Mouse (Mus musculus) monocyte, adult 5-6 weeks (primary cell): ENCODE results near the gene Csad. TPM values are rescaled to one million over a fixed set of nuclear protein-coding genes. Genes with fewer than 3 reads are reported as not detected.
A peak's percentile ranks its signal among the peaks of the same experiment; 100 is the strongest.

Source experiments
- ATAC-seq: fragments of 153-309, 156-312 bp; replicated peaks from 2 replicates; pipeline ENCODE4 v1.8.0; 2017; ENCODE audit warnings: mild to moderate bottlenecking; ENCODE audit not compliant: low TSS enrichment, insufficient number of reproducible peaks, severe bottlenecking, poor library complexity, low FRiP score
- total RNA-seq: library from RNA; stranded (forward); fragments of 200-1000, 200-491, 200-594 nt; gene quantifications from 3 replicates; pipeline ENCODE4 v1.2.3, GENCODE M21; 2017

Csad gene
- total RNA-seq, 1 experiment from 2014 or later: 4.1 TPM

DNA sequence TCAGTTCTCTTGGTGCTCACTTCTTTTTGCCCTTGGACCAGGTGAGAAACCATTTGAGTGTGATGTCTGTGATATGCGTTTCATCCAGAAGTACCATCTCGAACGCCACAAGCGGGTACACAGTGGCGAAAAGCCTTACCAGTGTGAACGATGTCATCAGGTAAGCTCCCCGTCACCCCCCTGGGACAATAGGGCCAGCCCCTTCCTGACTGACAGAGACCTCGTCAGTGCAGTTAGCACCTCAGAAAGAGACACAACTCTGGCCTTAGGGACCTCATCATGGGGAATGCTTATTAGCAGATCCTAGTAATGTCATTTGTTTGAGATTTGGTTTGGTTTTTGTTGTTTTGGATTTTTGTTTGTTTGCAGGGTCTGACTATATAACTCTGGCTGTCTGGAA, 4.6 kb upstream of the Csad start:
- ATAC-seq: no peak

DNA sequence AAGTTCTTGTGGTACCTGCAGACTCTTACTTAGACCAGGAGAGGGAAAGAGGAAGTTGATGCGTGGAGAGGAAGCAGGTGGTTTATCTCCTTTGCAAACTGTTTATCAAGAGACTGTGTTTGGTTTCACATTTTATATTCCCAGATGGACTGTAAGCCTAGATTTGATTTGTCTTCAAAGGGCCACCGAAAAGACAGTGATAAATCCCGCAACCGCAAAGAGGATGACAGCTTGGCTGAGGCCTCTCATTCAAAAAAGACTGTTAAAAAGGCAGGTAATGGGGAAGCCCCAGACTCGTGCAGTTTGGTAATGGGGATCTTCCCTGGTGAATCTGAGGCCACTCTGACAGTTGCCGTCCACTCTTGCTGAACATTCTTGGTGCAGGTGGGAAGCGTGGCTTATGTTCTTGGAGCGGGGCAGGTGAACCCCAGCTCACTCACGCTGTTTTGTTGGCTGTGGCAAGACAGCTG, 3.6 kb upstream of the Csad start:
- no peak for ATAC-seq

DNA sequence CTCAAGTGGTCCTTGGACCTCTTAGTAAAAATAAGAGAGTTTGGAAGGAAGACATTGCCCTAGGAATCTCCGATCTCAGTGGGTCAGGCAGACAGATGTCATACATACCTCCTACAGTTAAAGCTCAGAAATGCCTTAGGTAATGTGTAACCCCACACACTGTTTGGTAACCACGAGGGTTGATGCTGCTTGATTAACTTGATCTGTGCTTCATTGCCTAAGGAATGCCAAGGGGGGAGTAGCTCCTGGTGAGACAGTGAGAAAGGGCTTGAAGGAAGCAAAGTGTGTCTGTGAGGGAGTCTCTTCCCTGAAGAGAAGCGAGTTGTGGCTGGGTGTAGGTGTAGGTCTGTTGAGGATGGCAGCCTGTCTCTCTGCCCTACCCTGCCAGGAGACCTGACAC, 2.8 kb upstream of the Csad start:
- no peak for ATAC-seq

DNA sequence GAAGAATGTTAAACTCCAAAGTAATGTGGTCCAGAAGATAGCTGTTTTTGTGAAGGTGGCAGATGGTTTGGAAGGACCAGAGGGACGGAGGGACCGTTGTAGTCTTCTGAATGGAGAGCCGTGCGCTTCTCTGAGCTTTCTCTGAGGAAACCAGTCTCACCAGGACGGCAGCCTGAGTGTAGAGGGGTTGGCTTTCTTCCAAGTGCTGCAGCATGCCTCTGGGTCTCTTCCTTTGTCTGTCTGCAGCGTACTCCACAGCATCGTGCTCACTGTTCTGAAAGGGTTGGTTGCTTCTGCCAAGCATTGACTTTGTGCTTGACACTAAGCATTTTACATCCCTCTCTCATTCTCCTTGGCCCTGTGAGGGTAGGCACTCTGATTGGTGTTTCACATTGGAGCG, 1.3 kb upstream of the Csad start:
- no peak for ATAC-seq

DNA sequence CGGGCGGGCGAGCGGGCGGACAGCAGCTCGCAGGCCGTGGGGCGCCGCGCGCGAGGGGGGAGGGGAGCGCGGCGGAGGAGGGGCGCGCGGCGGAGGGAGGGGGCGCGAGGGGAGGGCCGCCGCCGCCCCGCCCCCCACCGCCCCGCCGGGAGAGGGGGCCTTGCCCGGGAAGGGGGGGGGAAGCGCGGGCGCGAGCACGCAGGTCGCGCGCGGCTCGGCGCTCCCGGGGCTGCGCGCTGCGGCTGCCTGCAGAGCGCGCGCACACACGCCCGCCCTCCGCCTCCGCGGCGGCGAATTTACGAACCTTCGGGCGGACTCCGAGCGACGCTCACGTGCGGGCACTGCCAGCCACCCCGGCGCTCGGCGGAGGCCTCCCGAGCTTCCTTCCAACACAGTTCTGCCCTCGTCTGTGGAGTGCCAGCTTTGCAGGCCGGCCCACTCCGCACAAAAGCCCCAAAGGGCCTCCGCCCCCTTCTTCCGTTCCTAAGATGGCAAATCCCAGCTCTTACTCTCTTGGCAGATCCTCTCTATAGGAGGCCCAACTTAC, 616 bp downstream of the Csad start:
- ATAC-seq: 0 out of 2 replicates have a peak, but pooled peaks have one; percentile 36

DNA sequence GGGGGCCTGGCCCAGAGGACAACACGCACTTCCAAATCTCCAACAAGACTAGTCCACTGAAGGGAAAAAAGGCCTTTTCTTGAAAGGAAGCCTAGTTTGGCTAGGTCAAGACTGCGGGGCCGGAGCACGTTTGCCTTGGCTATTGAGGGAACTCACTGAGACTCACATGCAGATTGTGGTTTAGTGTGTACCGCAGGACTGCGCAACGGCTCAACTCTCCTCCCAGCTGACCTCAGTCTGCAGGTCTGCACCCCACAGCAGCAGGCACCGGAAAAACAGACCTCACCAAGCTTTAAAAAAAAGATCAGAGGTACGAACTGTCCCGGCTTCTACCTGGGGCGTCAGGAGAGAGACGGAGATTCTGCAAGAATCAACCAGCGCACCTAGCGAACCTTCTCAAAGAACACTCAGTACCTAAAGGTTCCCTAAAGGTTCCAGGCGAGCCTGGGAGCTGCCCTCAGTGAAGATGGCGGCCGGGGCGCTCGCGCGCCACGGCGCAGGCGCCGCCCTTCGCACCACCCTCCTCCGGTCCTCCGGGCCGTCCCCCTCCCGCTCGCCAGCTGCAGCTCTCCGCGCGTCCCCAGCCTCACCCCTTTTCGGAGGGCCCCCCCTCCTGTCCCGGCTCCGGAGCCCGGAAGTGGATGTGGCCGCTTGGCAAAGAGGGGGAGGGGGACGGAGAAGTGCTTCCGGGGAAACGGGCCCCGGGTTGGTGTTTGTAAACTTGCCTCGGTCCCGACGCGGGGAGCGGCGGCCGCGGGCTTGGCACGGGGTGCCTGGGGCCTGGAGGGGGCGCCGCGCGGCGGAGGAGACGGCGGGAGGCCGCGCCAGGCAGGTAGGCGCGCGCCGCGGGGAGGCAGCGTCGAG, 1.3 kb downstream of the Csad start, which contains the start of gene Zfp740:
TSS of gene Zfp740 (plus strand) at position 279 of the 864 bp plus-strand sequence.
- ATAC-seq: peak; percentile 90

DNA sequence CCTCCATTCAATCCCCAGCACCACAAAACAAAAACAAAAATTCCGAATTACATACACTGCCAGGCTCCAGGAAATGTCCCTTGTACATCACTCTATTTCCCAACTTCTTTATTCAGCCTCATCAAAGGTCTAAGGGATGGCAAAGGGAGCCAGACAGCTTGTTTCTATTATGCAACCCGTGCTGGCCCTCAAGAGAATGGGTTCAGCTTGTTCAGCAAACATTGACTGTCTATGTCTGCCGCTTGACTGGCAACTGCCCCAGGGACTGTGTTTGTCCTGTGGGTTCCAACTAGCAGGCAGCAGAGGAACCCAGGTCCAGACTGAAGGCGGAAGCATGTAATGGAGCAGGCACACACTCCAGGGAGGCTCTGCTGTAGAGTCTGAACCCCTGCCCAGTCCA, 5.7 kb downstream of the Csad start:
- no peak for ATAC-seq

GRCm38 (mm10) chr15:102195373-102195772, 9.2 kb downstream of the Csad start:
- ATAC-seq: no peak

DNA sequence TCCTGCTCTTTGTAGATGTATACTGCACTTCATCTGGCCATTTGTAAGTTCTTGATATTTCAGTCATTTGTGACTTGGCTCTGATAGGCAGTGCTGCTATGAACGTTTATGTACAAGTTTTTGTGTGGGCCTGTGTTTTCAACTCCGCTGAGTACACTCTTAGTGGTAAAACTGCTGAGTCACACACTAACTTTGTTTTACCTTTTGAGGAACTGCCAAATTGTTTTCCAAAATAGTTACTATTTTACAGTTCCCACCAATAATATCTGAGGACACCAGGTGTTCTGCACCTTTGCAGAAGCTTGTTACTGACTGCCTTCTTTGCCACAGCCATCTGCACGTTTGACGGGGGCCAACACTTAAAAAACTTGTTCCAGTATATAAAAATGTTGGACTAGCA, 10.1 kb downstream of the Csad start:
- ATAC-seq: no peak

DNA sequence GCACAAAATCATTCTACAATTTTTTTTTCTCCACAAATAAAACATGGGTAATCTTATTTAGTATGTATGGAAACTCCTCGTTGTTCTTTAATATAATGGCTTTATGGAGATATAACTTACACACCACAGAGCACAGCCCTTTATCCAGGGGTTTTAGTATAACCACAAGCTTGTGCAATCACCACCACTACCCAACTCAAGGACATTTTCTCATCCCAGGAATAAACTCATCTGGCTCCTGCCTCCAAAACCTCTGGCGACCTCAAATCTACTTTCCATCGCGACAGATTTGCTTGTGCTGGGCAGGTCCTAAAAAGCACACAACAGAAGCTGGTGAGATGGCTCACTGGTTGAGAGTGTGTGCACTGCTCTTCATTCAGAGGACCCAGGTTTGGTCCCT, 10.9 kb downstream of the Csad start:
- no peak for ATAC-seq

DNA sequence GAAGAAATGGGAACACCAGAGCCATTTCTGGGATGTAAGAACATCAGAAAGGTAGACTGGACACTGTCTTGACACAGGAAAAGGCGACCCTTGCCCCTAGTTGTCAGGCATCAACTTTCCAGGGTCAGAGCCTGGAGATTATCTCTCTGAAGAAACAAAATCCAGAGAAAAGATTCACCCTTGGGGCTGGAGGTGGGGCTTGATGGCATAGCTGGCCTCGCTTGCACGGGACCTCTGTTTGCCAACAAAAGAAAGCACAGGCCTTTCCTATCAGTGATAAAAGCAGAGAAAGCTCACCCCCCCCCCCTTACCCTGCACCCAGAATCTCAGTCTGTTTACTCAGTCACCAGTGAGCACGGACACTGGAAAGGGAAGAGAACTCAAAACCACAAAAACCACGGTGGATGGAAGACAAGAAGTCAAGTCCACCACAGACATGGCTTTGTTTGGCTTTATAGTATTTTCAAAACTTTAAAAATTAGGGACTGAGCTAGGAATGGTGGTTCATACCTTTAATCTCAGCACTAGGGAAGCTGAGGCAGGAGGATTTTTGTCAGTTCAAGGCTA, 11.6 kb downstream of the Csad start:
- ATAC-seq: no peak

DNA sequence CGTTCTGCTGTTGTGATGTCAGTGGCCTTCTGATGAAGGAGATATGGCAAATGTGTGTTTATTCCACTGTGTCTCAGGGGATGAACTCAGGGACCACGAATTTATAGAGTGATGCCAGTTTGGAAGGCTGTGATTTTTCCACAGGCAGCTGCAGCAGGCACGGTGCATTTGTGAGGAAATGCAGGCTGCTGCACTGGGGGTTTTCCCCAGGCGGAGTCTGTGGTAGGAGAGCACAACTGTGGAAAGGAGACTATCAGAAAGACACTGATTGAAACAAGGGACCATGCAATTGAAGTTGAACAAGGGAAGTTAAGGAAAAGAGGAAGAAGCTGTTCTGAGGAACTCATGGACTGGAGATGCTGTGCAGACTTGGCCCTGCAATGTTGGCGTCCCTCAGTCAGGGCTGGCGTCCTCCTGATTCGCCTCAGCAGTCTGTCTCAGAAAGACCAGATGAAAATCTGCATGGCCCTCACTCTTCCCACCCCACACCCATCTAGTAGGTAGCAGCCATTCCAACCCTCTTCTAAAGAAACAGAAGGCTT, 12.2 kb downstream of the Csad start:
- ATAC-seq: peak; percentile 65

GRCm38 (mm10) chr15:102191699-102192098, 12.8 kb downstream of the Csad start:
- no peak for ATAC-seq

- ATAC-seq: no peak
Measured at GRCm38 (mm10) chr15:102188883-102189282, 15.6 kb downstream of the Csad start.

GRCm38 (mm10) chr15:102188096-102188495, 16.4 kb downstream of the Csad start:
- ATAC-seq: no peak

GRCm38 (mm10) chr15:102186239-102186638, 18.3 kb downstream of the Csad start:
- no peak for ATAC-seq

DNA sequence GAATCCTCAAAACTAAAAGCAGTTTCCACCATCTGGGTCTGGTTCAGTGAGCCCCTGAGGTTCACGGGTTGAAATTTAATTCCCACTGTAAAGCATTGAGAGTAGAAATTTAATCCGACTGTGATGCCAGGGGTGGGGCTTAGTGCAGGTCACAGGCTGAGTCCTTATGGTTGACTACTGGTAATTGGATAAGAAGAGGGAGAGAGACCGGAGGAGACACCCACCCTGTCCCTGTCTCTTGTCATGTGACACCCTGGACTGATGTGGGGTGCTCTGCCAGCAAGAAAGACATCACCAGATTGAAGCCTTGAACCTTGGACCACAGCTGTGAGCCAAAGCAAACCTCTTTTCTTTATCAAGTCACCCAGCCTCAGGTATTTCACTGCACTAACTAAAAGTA, 21.4 kb downstream of the Csad start:
- ATAC-seq: no peak

DNA sequence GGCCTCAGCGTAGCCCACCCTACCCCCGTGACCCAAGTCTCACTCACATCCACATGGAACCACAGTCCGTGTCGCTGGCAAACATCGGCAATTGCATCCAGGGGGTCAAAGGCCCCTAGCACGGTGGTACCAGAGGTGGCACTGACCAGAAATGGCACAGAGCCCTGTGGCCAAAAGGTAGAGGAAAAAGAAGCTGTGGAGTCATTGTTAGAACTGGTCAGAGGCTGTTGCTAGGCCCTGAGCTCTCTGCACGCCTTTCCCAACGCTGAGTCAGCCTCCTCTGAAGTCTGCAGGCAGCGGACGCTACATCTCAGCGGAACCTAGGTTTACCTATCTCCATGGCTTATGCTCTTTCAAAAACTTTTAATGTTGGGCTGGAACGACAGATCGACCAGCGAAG, 24.6 kb downstream of the Csad start:
- no peak for ATAC-seq

DNA sequence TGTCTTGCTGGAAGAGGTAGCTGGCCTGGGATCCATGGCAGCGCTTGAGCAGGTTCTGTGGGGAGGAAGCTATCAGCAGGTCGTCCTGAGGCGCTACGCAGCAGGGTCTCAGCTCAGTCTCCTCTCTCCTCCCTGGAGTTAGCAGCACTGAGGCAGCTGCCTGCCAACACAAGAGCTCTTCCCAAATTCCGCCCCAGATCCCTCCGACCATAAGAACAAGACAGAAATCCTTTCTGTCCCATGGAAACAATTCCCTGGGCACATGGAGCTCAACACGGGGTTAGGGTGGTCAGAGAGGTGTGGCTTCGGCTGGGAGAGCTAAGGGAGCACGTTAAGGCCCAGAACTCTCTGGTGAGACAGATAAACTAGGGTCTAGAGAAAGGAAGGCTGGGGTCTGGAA, 25.4 kb downstream of the Csad start:
- no peak for ATAC-seq

DNA sequence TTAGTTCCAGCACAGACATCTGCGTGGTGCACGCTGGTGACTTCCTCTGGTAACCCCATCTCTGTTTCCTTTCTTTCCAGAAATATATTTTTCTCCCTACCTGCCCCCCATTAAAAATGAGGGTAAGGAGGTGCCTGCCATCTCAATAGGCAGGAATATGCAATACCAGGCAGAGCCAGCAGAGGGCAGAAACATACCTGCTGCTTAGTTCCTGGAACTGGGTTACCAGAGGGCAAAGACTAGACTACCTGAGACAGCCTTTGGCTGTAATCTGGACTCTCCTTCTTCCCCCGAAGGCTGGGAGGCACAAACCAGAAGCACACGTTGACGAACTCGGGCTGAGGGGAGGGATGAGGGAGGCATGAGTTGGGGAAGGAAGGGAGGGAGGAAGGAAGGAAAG, 26.2 kb downstream of the Csad start:
- peak; percentile 81 for ATAC-seq
